Mouse (Mus musculus) A20 (cell line): Measurements from ENCODE around the gene Brinp2.

ENCODE experiments used
- DNase-seq: peaks from one replicate; pipeline ENCODE4 v3.0.0-alpha.2; 2011; ENCODE audit warnings: low read depth, low spot score

The Brinp2 gene

DNA sequence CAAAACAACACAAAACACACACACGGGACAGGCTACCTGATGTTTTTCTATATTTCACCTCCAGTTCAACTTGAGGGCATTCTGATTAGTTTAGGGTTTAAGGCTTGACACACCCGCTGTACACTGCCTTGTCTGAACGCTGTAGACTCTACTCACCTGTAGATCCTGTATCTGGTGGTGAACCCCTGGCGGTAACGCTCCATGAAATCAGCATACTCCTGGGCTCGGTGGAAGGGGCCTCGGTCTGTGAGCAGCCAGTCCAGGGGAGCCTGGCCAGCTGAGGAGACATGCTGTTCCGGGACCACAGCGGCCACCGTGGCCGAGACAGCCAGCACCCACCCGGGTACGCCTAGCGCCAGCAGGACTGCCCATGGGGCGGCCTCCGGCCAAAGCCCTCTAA lies 60.9 kb downstream of the Brinp2 start:
- no peak for DNase-seq

- no peak for DNase-seq
These were observed 70.9 kb downstream of the Brinp2 start for GRCm38 (mm10) chr1:158285198-158285597.

- DNase-seq = no peak
These were observed 72.3 kb downstream of the Brinp2 start for GRCm38 (mm10) chr1:158283869-158284268.

DNA sequence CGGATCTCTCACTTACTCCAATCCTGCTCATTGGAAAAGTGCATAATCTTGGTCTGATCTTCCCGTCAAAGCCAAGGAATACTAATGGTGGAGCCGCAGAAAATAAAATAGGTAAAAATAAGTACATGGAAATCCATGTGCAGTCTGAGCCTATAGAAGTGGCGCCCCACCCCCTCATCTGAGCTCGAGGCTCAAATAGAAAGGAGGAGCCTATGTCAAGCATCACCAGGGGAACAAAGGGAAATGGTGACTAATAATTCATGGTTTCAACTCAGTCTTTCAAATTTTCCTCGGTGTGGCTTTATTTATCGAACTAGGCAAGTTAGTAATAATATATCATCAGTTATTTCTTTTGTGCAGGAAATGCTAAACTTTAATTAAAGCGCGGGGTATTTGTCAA lies 84.1 kb downstream of the Brinp2 start:
- no peak for DNase-seq

DNA sequence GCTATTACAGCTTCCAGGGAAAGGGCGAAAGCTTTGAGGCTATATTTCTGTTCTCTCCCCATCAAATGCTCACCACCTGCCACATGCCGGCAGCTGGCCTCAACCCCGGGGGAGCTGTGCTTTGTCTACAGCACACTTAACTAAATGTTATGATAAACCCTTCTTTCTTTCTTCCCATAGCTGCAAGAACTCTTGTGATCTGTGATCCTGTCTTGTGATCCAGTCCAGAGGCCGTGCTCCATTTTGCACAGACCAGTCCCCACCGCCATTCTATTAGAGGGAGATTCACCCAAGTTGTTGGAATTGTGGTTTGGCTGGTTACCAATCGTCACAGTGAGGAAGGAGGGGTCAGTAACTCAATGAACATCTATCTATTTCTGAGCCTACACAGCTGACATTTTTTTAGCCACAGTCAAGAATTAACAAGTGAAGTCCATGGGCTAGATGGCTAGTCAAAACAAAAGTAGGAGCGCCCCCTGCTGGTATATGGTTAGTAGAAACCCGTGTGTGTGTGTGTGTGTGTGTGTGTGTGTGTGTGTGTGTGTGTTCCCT lies 89.0 kb downstream of the Brinp2 start:
- DNase-seq = no peak

GRCm38 (mm10) chr1:158266293-158267019 lies 89.7 kb downstream of the Brinp2 start:
- no peak for DNase-seq

DNA sequence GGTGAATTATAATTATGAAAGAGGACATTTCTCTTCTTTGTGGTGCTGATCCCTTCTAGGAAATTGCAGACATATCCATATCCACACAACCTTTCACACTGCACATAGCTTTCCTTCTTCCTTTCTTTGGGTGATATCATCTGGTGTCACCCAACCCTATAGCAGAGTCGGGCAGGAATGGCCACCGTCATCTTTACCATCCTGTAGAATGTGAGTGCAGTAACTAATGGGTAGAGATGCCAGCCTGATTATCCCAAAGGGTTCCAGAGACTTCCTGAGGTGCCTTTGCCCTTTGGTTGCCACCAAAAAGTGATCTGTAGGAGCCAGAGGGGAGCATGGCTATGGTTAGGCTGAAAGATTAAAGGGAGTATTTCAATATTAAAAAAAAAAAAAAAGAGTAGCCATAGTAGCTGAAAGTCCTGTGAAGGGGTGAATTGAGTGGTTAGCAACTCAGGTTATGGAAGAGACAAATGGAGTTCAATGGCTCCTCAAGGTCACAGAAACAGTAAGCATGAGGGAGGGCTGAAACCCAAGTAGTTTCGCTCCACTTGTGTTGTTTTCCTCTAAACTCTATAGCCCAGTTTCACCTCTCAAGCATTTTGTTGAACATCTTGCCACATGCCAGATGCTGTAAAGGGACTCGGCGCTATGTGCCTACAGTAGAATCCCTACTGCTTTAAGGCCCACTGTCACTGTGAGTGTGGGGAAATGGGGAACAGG lies 96.5 kb downstream of the Brinp2 start:
- no peak for DNase-seq

- no peak for DNase-seq
These were observed 97.3 kb downstream of the Brinp2 start for GRCm38 (mm10) chr1:158258685-158259292.

- no peak for DNase-seq
These were observed 100.0 kb downstream of the Brinp2 start for GRCm38 (mm10) chr1:158255912-158256680.

- no peak for DNase-seq
These were observed 103.4 kb downstream of the Brinp2 start for GRCm38 (mm10) chr1:158252682-158253222.

- DNase-seq = no peak
These were observed 107.9 kb downstream of the Brinp2 start for GRCm38 (mm10) chr1:158248266-158248665.

GRCm38 (mm10) chr1:158246476-158247153 lies 109.5 kb downstream of the Brinp2 start:
- no peak for DNase-seq

- DNase-seq = no peak
These were observed 110.6 kb downstream of the Brinp2 start for GRCm38 (mm10) chr1:158245486-158245885.

- no peak for DNase-seq
These were observed 112.1 kb downstream of the Brinp2 start for GRCm38 (mm10) chr1:158244016-158244415.

DNA sequence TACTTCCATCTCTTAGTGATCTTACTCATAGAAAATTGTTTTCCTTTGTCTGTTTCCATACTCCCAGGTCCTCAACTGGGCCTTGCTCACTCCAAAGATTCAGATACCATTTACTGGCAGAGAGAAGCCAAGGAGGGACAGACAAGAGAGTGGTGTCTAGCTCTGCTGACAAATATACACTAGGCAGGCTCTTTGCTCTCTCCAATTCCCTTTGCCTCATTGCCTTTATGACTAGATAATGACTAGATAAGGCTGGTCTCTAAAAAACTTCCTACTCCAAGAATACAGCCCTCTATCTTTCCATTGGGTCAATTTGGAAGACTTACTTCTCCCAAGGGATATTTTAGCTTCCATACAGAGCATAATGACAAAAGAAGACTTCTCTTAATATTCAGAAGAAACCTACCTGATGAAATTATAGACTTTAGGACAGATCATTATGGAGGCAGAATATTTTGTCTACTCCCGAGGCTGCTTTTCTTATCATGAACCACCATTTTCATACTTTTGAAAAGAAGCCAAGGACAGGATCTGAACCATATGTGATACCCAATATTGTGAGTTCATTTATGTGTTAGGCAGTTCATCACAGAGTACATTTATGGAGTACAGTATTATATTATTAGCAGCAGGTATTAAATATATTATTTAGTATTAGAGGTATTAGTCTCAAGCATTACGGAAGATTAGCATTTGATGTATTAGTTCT lies 114.1 kb downstream of the Brinp2 start:
- no peak for DNase-seq

DNA sequence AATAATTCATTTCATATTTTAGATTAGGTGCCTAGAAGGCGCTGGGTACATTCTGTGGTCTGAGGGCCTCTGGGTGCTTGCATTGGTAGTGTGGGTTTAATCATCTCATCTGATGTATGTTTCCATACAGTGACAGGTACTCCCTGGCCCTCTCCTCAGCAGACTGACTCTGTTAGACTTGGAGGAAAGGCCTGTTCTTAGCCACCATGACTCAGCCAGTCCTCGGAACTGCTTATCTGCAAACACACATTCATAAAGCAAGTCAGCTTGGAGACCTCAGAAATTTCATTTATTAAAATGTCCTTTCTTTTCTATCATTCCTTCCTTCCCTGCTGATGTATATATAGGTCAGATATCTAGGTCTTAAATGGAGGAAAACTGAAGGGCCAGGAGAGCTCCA lies 116.3 kb downstream of the Brinp2 start:
- DNase-seq = no peak

DNA sequence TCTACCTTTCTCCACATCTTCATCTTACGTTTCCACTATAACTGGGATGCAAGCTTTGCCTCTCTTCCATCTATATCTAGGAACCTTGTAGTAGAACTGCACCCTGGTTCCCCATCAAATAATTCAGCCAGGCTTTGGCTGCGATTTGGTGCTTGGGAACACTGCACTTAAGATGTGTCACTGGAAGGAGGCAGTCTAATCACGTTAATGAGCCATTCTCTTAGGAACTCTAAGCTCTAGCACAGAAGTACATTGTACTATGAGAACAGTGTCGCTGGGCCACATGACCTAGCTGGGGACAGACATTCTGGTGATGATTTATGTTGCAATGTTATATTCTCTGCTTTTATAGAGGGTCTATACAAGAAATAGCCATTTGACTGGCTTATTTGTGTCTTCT lies 117.4 kb downstream of the Brinp2 start:
- no peak for DNase-seq

- DNase-seq = no peak
These were observed 127.4 kb downstream of the Brinp2 start for GRCm38 (mm10) chr1:158228687-158229224.

- no peak for DNase-seq
These were observed 128.9 kb downstream of the Brinp2 start for GRCm38 (mm10) chr1:158227239-158227638.

- DNase-seq = no peak
These were observed 129.4 kb downstream of the Brinp2 start for GRCm38 (mm10) chr1:158226689-158227088.
